Mouse (Mus musculus): ENCODE measurements around the gene Ints5.
"Not testable (repeated sequence)": the region's sequence is repeated elsewhere in the genome, so short reads cannot be mapped to it uniquely, and the experiment has no call there.

Gene Ints5

GRCm38 (mm10) chr19:8892829-8893766 lies at the start of gene Ints5:
Gene Ints5, plus strand, starts transcription at chr19:8893005.
- DNase-seq: peak; percentile 88

DNA sequence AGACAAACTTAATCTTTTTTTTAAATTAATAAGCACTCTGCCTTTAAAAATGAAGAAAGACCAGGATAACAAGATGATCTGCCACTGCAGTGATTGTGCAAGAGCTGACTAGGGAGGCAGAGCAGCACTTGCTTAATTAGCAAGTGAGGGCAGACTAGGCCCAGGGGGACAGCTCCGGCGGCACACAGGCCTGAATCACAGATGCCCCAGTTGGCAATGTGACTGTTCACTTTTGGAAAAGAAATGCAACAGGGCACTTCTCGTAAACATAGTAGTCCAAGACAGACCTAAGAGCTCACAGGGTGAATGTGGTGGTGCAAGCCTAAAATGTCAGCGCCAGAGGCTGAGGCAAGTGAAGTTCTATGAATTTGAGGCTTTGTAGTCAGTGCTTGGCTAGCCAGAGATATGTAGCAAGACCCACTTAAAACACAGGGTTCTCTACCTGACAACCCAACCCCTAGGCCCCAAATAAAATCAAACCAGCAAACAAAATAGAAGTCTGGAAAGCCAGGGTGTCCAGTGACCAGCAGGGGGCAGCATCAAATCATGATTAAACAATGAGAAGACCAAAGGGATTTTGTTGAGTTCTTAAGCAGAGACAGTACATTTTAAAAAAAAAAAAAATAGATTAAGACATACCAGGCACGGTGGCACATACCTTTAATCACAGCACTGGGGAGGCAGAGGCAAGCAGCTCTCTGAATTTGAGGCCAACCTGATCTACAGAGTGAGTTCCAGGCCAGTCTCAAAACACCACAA lies 48.3 kb upstream of the Ints5 start:
- DNase-seq: peak; percentile 78

- DNase-seq: no peak
Observed at GRCm38 (mm10) chr19:8848356-8848755, 44.4 kb upstream of the Ints5 start.

DNA sequence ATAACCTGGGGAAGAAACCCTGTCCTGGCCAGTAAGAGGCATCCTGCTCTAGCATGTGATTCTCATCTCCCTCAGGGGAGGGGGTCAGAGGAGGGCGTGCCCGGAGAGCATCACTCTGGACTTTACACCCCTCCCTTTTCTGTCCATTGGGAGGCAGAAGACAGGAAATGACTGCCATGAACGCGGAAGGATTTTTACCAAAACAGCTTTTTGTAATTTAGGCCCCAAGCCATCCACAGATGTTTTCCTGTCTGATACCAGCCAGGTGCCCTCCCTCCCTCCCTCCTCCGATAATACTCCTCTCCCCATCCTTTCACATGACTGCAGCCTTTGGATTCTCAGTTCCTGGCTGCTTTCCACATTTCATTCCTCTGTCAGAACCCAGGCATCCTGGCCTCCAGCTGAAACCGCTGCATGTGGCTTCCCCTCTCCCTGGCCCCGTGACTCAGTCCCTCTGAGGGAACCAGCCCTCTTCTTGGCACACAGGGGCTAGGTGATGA lies 42.4 kb upstream of the Ints5 start, which contains the start of gene Lrrn4cl:
Gene Lrrn4cl (plus strand): TSS at position 367 of the 500 bp plus-strand sequence.
- DNase-seq: no peak

GRCm38 (mm10) chr19:8851639-8852038 lies 41.2 kb upstream of the Ints5 start:
- DNase-seq: no peak

DNA sequence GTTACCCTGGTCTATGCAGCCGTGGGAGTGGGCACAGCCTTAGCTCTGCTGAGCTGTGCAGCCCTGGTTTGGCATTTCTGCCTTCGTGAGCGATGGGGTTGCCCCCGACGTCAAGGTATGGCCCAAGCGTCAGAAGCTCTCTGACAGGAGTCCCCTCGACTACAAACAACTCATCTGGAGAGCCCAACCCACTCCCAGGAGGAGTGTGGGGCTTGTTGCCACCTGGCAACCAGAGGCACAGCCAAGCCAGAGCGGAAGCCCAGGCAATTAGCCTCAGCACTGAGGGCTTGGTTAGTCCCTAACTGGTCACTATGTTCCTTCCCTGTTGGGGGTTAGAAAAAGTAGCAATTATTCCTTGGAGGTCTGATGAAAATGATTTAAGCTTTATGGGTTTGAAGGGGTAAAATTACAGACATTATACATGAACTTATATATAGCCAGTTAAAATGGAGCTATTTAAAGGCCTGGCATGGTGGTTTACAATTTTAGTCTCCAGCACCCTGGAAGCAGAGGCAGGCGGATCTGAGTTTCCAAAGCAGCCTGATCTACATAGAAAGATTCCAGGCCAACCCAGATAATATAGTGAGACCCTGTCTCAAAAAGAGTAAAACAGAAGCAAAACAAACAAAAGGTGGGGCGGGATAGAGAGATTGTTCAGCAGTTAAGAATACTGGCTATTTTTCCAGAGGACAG lies 40.4 kb upstream of the Ints5 start:
- no peak for DNase-seq

DNA sequence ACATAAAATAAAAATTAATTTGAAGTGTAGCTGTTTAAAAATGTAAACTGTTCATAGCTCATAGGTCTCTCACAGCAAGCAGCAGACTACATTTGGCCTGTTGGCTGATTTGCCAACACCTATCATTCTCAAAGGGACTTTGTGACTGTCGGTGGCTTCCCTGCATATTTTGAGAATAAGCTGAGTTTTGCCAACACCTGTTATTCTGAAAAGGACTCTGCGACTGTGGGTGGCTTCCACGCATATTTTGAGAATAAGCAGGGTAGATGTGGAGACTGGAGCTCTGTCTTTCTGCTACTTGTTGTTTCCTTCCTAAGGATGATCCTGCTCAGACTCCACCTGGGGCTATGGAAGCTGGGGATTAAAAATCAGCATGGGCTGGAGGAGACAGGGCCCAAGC lies 39.7 kb upstream of the Ints5 start:
- DNase-seq: no peak

DNA sequence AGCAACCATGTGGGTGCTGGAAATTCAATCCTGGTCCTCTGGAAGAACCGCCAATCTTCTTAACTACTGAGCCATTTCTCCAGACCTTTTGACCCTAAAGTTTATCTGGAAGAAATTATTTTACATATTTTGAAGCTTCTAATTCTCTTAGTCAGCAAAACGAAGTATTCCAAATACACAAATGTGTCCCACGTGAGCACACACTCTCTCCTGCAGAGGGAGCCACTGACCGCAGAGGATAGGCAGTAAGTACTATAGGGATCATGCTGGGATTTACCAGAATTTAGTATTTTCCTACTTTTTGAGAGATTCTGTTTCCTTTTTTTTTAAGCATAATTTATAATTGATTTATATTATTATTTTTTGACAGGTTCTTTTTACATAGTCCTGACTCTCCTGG lies 35.1 kb upstream of the Ints5 start:
- DNase-seq: peak; percentile 50

DNA sequence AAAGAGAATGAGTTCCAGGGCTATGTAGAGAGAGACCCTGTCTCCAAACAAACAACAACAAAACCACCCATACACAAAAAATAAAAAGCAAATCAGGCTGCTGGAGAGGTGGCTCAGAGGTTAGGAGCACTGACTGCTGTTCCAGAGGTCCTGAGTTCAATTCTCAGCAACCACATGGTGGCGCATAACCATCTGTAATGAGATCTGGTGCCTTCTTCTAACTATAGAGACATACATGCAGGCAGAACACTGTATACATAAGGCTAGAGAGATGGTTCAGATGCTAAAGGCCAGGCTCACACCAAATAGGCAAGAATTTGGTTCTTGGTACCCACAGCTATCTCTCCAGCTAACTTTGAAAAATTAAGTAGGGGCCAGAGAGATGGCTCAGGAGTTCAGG lies 33.8 kb upstream of the Ints5 start:
- no peak for DNase-seq

GRCm38 (mm10) chr19:8864265-8864664 lies 28.5 kb upstream of the Ints5 start:
- DNase-seq: no peak

GRCm38 (mm10) chr19:8870381-8870780 lies 22.4 kb upstream of the Ints5 start:
- not testable (repeated sequence) for DNase-seq

GRCm38 (mm10) chr19:8870838-8871237 lies 22.0 kb upstream of the Ints5 start:
- no peak for DNase-seq

GRCm38 (mm10) chr19:8871267-8872186 lies 21.3 kb upstream of the Ints5 start, which contains the start of gene Ubxn1:
Gene Ubxn1, plus strand, starts transcription at chr19:8871496.
- DNase-seq: peak; percentile 98

GRCm38 (mm10) chr19:8872266-8872840 lies 20.5 kb upstream of the Ints5 start:
- peak; percentile 11 for DNase-seq

GRCm38 (mm10) chr19:8875031-8875430 lies 17.8 kb upstream of the Ints5 start:
- no peak for DNase-seq

DNA sequence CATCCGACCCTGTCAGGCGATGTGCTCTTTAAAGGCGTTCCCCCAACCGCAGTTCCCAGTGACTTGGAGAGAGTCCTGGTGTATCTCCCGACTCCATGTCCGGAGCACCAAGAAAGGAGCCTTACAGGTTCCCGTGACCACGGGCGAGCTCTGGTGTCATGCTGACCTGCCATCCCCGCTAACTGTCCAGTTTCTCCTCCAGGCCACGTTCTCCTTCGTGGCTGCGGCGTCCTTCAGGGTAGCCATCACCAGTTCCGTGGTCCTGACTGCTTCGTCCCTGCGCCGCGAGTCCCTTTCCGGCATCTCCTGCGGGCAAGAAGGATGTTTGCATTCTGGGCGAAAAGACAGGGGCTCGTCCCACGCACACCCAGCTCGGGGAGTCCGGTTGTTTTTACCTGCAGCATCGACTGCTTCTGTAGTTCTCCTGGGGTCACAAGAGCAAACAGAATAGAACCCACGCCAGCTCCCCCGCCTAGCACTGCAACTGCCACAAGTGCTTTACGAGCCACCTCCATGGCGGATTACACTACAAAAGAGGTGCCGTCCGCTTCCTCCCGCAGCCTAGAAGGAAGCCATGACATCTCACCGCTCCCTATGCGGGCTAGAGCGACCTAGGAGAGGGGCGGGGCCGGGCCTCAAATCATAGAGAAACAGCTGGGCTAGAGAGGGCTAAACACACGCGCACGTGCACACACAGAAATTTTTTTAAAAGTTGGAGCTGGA lies 12.3 kb upstream of the Ints5 start, which contains the start of gene Uqcc3:
Gene Uqcc3 (minus strand): TSS at position 613 of the 723 bp plus-strand sequence.
- peak; percentile 91 for DNase-seq

DNA sequence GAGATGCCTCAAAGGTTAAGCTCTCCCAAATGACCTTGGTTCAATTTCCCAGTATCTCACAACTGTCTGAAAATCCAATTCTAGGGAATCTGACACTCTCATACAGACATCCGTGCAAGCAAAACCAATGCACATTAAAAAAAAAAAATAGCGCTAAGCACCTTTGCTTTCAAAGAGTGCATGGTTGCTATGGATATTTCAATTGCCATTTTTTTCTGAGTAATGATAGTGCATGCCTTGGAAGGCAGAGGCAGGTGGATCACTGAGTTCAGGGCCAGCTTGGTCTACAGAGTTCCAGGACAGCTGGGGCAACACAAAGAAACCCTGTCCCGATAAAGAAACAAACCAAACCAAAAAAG lies 11.8 kb upstream of the Ints5 start:
- no peak for DNase-seq

GRCm38 (mm10) chr19:8883616-8884015 lies 9.2 kb upstream of the Ints5 start, which contains the start of the genes Lbhd1 and Gm49403:
Gene Lbhd1, plus strand, starts transcription at chr19:8883732.
Gene Gm49403, plus strand, starts transcription at chr19:8883930.
- no peak for DNase-seq

GRCm38 (mm10) chr19:8886916-8887584 lies 5.8 kb upstream of the Ints5 start:
- DNase-seq: no peak

Measured in kidney, adult 18-20 months (tissue).